In the genomic region with DNA sequence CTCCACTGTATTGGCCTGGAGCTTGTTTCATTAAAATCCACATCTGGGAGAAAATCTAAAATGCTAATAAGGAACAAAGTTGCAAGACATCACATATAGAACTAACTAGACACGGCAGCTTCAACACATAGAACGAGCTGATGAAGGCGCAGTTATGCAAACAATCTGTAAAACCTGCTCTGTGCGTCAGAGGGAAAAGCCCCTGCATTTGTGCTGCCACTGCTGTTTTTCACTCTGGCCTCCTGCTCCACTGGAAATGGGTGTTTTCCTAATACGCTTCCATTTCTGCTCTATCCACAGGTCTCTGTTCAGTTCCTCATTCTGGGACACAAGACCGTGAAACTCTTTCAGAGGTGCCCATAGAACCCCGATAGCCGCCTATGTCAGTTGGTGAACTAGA, we compare ENCODE assay signal across 24 mouse cellular contexts. TPM values are rescaled to one million over a fixed set of nuclear protein-coding genes. Genes with fewer than 3 reads are reported as not detected.
DNase-seq lines count a peak whose midpoint lies in the region; ATAC-seq and TF ChIP-seq lines count a peak whose summit lies in the region.
"Had no signal": no experiment of that assay in that cellular context is flagged by ENCODE, and none has a peak within 500 bp of the region (broad histone marks: within the 10 kb centered on the region; RNA-seq: fewer than 3 reads in every experiment).

No protein-coding gene starts in this region.

- peak; percentile 37 for ATAC-seq in megakaryocyte, adult 5-6 weeks (ENCODE audit: poor library complexity, severe bottlenecking)
- ATAC-seq: forebrain, embryonic 13.5 days; forebrain, postnatal 0 days; intestine, embryonic 16.5 days had no signal

- H3K27ac ChIP-seq in heart, embryonic 10.5 days = no peak overlapping the region
- no peak overlapping the region for H3K27ac ChIP-seq in gastrocnemius, adult 2 months
- H3K27ac ChIP-seq: embryonic facial prominence, embryonic 10.5 days; forebrain, embryonic 13.5 days; hindbrain, embryonic 10.5 days; hindbrain, embryonic 14.5 days had no signal

- DNase-seq in 416B (ENCODE audit: low read depth) (peak; percentile 10), MEL-GATA-1-ER (ENCODE audit: extremely low read depth, low read depth) (peak; percentile 41)
- peak; percentile 41 for DNase-seq in CD4-positive, CD25-positive, alpha-beta regulatory T cell, adult 2 months (ENCODE audit: low read depth, low spot score)
- DNase-seq in heart, embryonic 10.5 days (ENCODE audit: low spot score) = no peak
- DNase-seq in gastrocnemius, adult 2 months = no peak
- DNase-seq in urinary bladder, postnatal 14 days (ENCODE audit: low spot score) = no peak
- DNase-seq: adrenal gland, postnatal 25 days; cerebellum, adult 2 months; cerebellum, postnatal 10 days; forebrain, postnatal 0 days; gastrocnemius, postnatal 10 days; heart, adult 18-20 months had no signal

- TF ChIP-seq CTCF in gastrocnemius, adult 2 months (IDR thresholded peaks at IDR 0.05) = no peak

- no peaks in the 10 kb centered on the region for H3K9me3 ChIP-seq in heart, embryonic 10.5 days
- H3K9me3 ChIP-seq: embryonic facial prominence, embryonic 10.5 days; forebrain, embryonic 13.5 days; hindbrain, embryonic 10.5 days had no signal

- WGBS in heart, embryonic 10.5 days = 78% methylated on average over 8 of the region's 8 CpGs

- H3K4me1 ChIP-seq in heart, embryonic 10.5 days = peaks cover 9% of the 10 kb centered on the region
- H3K4me1 ChIP-seq: embryonic facial prominence, embryonic 10.5 days; forebrain, embryonic 13.5 days; hindbrain, embryonic 10.5 days had no signal

- intact Hi-C loops in gastrocnemius, adult 2 months (cut with DNase I) = no loop called here

- H3K4me3 ChIP-seq in heart, embryonic 10.5 days = no peak overlapping the region
- H3K4me3 ChIP-seq in gastrocnemius, adult 2 months = no peak overlapping the region
- H3K4me3 ChIP-seq: embryonic facial prominence, embryonic 10.5 days; forebrain, embryonic 13.5 days; hindbrain, embryonic 10.5 days had no signal

- no peaks in the 10 kb centered on the region for H3K36me3 ChIP-seq in heart, embryonic 10.5 days
- H3K36me3 ChIP-seq: embryonic facial prominence, embryonic 10.5 days; hindbrain, embryonic 10.5 days had no signal

- no peaks in the 10 kb centered on the region for H3K27me3 ChIP-seq in heart, embryonic 10.5 days (ENCODE audit: insufficient read depth, poor library complexity, severe bottlenecking)
- H3K27me3 ChIP-seq: forebrain, embryonic 13.5 days had no signal

RNA-seq across cellular contexts. Expression of a gene that starts 7.7 kb away (rescaled TPM):
- not detected in 2 replicates for total RNA-seq in megakaryocyte, adult 5-6 weeks (2015)
- total RNA-seq in megakaryocyte, adult 5-6 weeks (2017) = not detected in 2 replicates
- 1.7 and 2.9 TPM in 2 replicates for polyA plus RNA-seq in heart, embryonic 10.5 days (2016; fragmentation: Nextera tagmentation; extraction: Ambion mirVana)
- total RNA-seq in gastrocnemius, adult 2 months (2021) = not detected
- total RNA-seq: adrenal gland, postnatal 25 days; ES-E14 had no signal
- polyA plus RNA-seq: cerebellum, adult 2 months; forebrain, postnatal 0 days had no signal

RNA-seq across cellular contexts. Expression of a gene that starts 20.8 kb away (rescaled TPM):
- total RNA-seq in megakaryocyte, adult 5-6 weeks (2015) = not detected in 2 replicates
- total RNA-seq in megakaryocyte, adult 5-6 weeks (2017) = not detected in 2 replicates
- polyA plus RNA-seq in heart, embryonic 10.5 days (2016; fragmentation: Nextera tagmentation; extraction: Ambion mirVana) = 0.17 TPM in 1 of 2 replicates, not detected in the other
- not detected for total RNA-seq in gastrocnemius, adult 2 months (2021)
- total RNA-seq: adrenal gland, adult 18-20 months; adrenal gland, postnatal 25 days; ES-E14; forebrain, postnatal 0 days; gastrocnemius, postnatal 10 days; gastrocnemius, postnatal 4 days; heart, adult 18-20 months; heart, postnatal 25 days had no signal
- polyA plus RNA-seq: cerebellum, adult 2 months; embryonic facial prominence, embryonic 10.5 days; forebrain, embryonic 13.5 days; forebrain, postnatal 0 days; heart, embryonic 11.5 days; heart, embryonic 16.5 days; hindbrain, embryonic 10.5 days; hindbrain, embryonic 14.5 days had no signal

Comparison
In these comparisons a context has a peak if more than half of its experiments do, and no peak if none do; other contexts are left out.
1. DNase-seq: peak in 416B (single experiment), CD4-positive, CD25-positive, alpha-beta regulatory T cell, adult 2 months (single experiment) and MEL-GATA-1-ER (single experiment); none in heart, embryonic 10.5 days (single experiment), gastrocnemius, adult 2 months (single experiment) and urinary bladder, postnatal 14 days (single experiment).